Mouse (Mus musculus) spleen, adult 2 months (tissue): Measurements from ENCODE around the gene Smcp.

ENCODE experiments used
- CTCF ChIP-seq: fragments of 200-500 bp; IDR thresholded peaks from 2 replicates; pipeline ENCODE4 v1.5.1; 2011; ENCODE audit warnings: mild to moderate bottlenecking, inconsistent platforms; ENCODE audit not compliant: insufficient read depth, insufficient read length, insufficient replicate concordance; ENCODE audit errors: extremely low read depth
- POLR2A ChIP-seq: fragments of 200-500 bp; IDR thresholded peaks from 2 replicates; pipeline ENCODE4 v1.6.1; 2011; ENCODE audit warnings: low read depth, low read length, inconsistent platforms

GRCm38 (mm10) chr3:92585055-92585454 is 3.7 kb downstream of the Smcp start:
- no peak for TF ChIP-seq CTCF
- no peak for TF ChIP-seq POLR2A
